Mouse (Mus musculus) embryo, embryonic 10 days (tissue): ENCODE data around the gene Sp140.
"Not testable (repeated sequence)": the region's sequence is repeated elsewhere in the genome, so short reads cannot be mapped to it uniquely, and the experiment has no call there.

Experiments
- DNase-seq: peaks from one replicate; pipeline ENCODE4 v3.0.0-alpha.2; 2015; ENCODE audit warnings: low spot score

Sp140 gene

GRCm38 (mm10) chr1:85600078-85600477 is at the start of gene Sp140:
Sp140 (plus strand) TSS chr1:85600378.
- DNase-seq = not testable (repeated sequence)

- not testable (repeated sequence) for DNase-seq
These were observed 44.9 kb upstream of the Sp140 start for GRCm38 (mm10) chr1:85555261-85555660.

- not testable (repeated sequence) for DNase-seq
These were observed 26.6 kb upstream of the Sp140 start for GRCm38 (mm10) chr1:85573554-85573953.

- not testable (repeated sequence) for DNase-seq
These were observed 24.8 kb upstream of the Sp140 start, which contains the start of gene G530012D18Rik for GRCm38 (mm10) chr1:85575376-85575775. G530012D18Rik (plus strand) TSS chr1:85575676.

GRCm38 (mm10) chr1:85578372-85579010 is 21.7 kb upstream of the Sp140 start:
- DNase-seq = not testable (repeated sequence)

- not testable (repeated sequence) for DNase-seq
These were observed 20.7 kb upstream of the Sp140 start for GRCm38 (mm10) chr1:85579199-85580147.

GRCm38 (mm10) chr1:85580148-85580534 is 20.0 kb upstream of the Sp140 start:
- DNase-seq = not testable (repeated sequence)

- DNase-seq = not testable (repeated sequence)
These were observed 19.6 kb upstream of the Sp140 start for GRCm38 (mm10) chr1:85580578-85580977.

- not testable (repeated sequence) for DNase-seq
These were observed 18.7 kb upstream of the Sp140 start for GRCm38 (mm10) chr1:85581518-85581917.

GRCm38 (mm10) chr1:85588697-85589096 is 11.5 kb upstream of the Sp140 start:
- DNase-seq = not testable (repeated sequence)

GRCm38 (mm10) chr1:85592526-85592925 is 7.7 kb upstream of the Sp140 start:
- not testable (repeated sequence) for DNase-seq

- not testable (repeated sequence) for DNase-seq
These were observed 1.7 kb upstream of the Sp140 start, which contains the start of gene Sp110 for GRCm38 (mm10) chr1:85598271-85599012. Sp110 (minus strand) TSS chr1:85598817.

GRCm38 (mm10) chr1:85600794-85601193 is 616 bp downstream of the Sp140 start:
- DNase-seq = not testable (repeated sequence)

- not testable (repeated sequence) for DNase-seq
These were observed 4.2 kb downstream of the Sp140 start for GRCm38 (mm10) chr1:85604341-85604740.

- DNase-seq = not testable (repeated sequence)
These were observed 8.2 kb downstream of the Sp140 start for GRCm38 (mm10) chr1:85608361-85608760.

GRCm38 (mm10) chr1:85610581-85610980 is 10.4 kb downstream of the Sp140 start:
- DNase-seq = not testable (repeated sequence)

GRCm38 (mm10) chr1:85615096-85615495 is 14.9 kb downstream of the Sp140 start:
- not testable (repeated sequence) for DNase-seq

GRCm38 (mm10) chr1:85615819-85616218 is 15.6 kb downstream of the Sp140 start:
- not testable (repeated sequence) for DNase-seq

- not testable (repeated sequence) for DNase-seq
These were observed 17.0 kb downstream of the Sp140 start for GRCm38 (mm10) chr1:85617161-85617560.

- DNase-seq = not testable (repeated sequence)
These were observed 18.5 kb downstream of the Sp140 start for GRCm38 (mm10) chr1:85618689-85619088.

GRCm38 (mm10) chr1:85636936-85637335 is 36.8 kb downstream of the Sp140 start:
- not testable (repeated sequence) for DNase-seq

GRCm38 (mm10) chr1:85638144-85638543 is 38.0 kb downstream of the Sp140 start:
- DNase-seq = not testable (repeated sequence)
